In the genomic region with DNA sequence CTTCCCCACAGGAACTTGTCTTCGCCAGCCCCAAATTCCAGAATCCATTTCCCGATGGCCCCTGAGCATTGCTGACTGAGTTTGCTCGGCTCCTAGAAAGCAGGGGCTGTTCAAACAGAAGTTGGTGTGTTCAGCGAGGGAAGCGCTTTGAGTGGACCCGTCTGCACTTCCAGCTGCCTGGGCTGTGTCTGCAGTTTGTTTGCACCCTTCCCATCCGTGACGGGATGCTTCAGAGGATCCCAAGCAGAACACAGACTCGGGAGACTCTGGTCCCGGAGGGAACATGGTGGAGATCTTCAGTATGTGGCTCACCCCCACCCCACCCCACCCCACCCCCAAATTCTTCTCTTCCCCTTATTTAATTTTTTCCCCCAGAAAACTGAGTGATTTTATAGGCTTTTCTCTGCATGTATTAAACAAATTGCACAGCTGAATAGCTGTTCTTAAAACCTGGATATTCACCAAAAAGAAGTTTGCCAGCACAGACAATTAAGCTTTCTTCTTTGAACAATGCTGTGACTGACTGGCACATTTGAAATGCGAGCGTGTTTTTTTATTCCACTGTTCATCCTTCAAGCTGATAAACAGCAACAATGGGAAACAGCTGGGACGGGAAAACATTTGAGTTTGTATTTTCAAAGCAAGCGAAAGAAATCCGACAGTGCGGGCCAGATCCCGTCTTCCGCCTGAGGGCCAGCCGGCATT, we compare ENCODE assay signal across 10 mouse cellular contexts.
DNase-seq lines count a peak whose midpoint lies in the region; ATAC-seq and TF ChIP-seq lines count a peak whose summit lies in the region.
"Had no signal": no experiment of that assay in that cellular context is flagged by ENCODE, and none has a peak within 500 bp of the region (broad histone marks: within the 10 kb centered on the region; RNA-seq: fewer than 3 reads in every experiment).

No protein-coding gene starts in this region.

- no peak overlapping the region for H3K9ac ChIP-seq in forebrain, embryonic 13.5 days
- no peak overlapping the region for H3K9ac ChIP-seq in lung, embryonic 14.5 days
- no peak overlapping the region for H3K9ac ChIP-seq in midbrain, embryonic 12.5 days (replicated peaks)
- H3K9ac ChIP-seq: liver, embryonic 14.5 days had no signal

- H3K27me3 ChIP-seq in forebrain, embryonic 13.5 days, result no peaks in the 10 kb centered on the region
- H3K27me3 ChIP-seq in forebrain, embryonic 10.5 days (ENCODE audit: poor library complexity, severe bottlenecking), result no peaks in the 10 kb centered on the region
- no peaks in the 10 kb centered on the region for H3K27me3 ChIP-seq in lung, embryonic 14.5 days (ENCODE audit: insufficient read depth, low read length)
- no peaks in the 10 kb centered on the region for H3K27me3 ChIP-seq in midbrain, embryonic 12.5 days
- peaks cover 31% of the 10 kb centered on the region; the same call in 1 of the 2 replicates for H3K27me3 ChIP-seq in limb, embryonic 10.5 days (ENCODE audit: low read depth, poor library complexity, severe bottlenecking)

- WGBS in forebrain, embryonic 13.5 days, result 28% methylated on average over 19 of the region's 19 CpGs
- 67% methylated on average over 19 of the region's 19 CpGs for WGBS in forebrain, embryonic 10.5 days
- WGBS in lung, embryonic 14.5 days, result 52% methylated on average over 19 of the region's 19 CpGs
- WGBS in midbrain, embryonic 12.5 days, result 38% methylated on average over 19 of the region's 19 CpGs
- 82% methylated on average over 19 of the region's 19 CpGs for WGBS in limb, embryonic 10.5 days

- H3K4me1 ChIP-seq in forebrain, embryonic 13.5 days, result peaks cover 19% of the 10 kb centered on the region
- H3K4me1 ChIP-seq in forebrain, embryonic 10.5 days, result peaks cover 15% of the 10 kb centered on the region
- H3K4me1 ChIP-seq in lung, embryonic 14.5 days (ENCODE audit: insufficient read depth), result no peaks in the 10 kb centered on the region; the same call in 1 of the 2 replicates
- peaks cover 16% of the 10 kb centered on the region for H3K4me1 ChIP-seq in midbrain, embryonic 12.5 days
- no peaks in the 10 kb centered on the region; the same call in 1 of the 2 replicates for H3K4me1 ChIP-seq in limb, embryonic 10.5 days

- no peak overlapping the region for H3K27ac ChIP-seq in forebrain, embryonic 13.5 days
- no peak overlapping the region for H3K27ac ChIP-seq in forebrain, embryonic 10.5 days
- H3K27ac ChIP-seq in lung, embryonic 14.5 days (ENCODE audit: low read depth), result no peak overlapping the region
- no peak overlapping the region for H3K27ac ChIP-seq in midbrain, embryonic 12.5 days (replicated peaks)
- no peak overlapping the region for H3K27ac ChIP-seq in limb, embryonic 10.5 days
- H3K27ac ChIP-seq: liver, embryonic 14.5 days had no signal

- H3K36me3 ChIP-seq in forebrain, embryonic 13.5 days (ENCODE audit: poor library complexity, severe bottlenecking), result no peaks in the 10 kb centered on the region
- H3K36me3 ChIP-seq in forebrain, embryonic 10.5 days (replicated peaks), result no peaks in the 10 kb centered on the region
- no peaks in the 10 kb centered on the region for H3K36me3 ChIP-seq in lung, embryonic 14.5 days (ENCODE audit: insufficient read depth)
- no peaks in the 10 kb centered on the region for H3K36me3 ChIP-seq in midbrain, embryonic 12.5 days
- H3K36me3 ChIP-seq in limb, embryonic 10.5 days, result no peaks in the 10 kb centered on the region

- TF ChIP-seq CTCF in lung, embryonic 14.5 days (IDR thresholded peaks at IDR 0.05; ENCODE audit: low read depth), result no peak

- no peak for DNase-seq in forebrain, embryonic 10.5 days (ENCODE audit: extremely low spot score, low spot score)
- DNase-seq in lung, embryonic 14.5 days, result peak; percentile 22
- no peak for DNase-seq in lung, adult 18-20 months
- DNase-seq in telencephalon, adult 2 months (ENCODE audit: low read depth, low spot score), result peak; percentile 66
- no peak for DNase-seq in limb, embryonic 10.5 days (ENCODE audit: low spot score)

- H3K9me3 ChIP-seq in forebrain, embryonic 13.5 days (replicated peaks), result peaks cover 10% of the 10 kb centered on the region; the same call in 1 of the 2 replicates
- H3K9me3 ChIP-seq in forebrain, embryonic 10.5 days, result peaks cover 3% of the 10 kb centered on the region; the same call in 1 of the 2 replicates
- H3K9me3 ChIP-seq in lung, embryonic 14.5 days (ENCODE audit: low read depth, low read length), result no peaks in the 10 kb centered on the region
- H3K9me3 ChIP-seq in midbrain, embryonic 12.5 days, result peaks cover 8% of the 10 kb centered on the region; the same call in 1 of the 2 replicates
- no peaks in the 10 kb centered on the region for H3K9me3 ChIP-seq in limb, embryonic 10.5 days (replicated peaks)

- peak; percentile 55; the same call in 1 of the 2 replicates for ATAC-seq in forebrain, embryonic 13.5 days
- no peak for ATAC-seq in lung, embryonic 14.5 days (ENCODE audit: insufficient read depth)
- no peak for ATAC-seq in midbrain, embryonic 12.5 days (ENCODE audit: low FRiP score, low read depth)
- ATAC-seq in erythroblast, adult 5-6 weeks (replicated peaks; ENCODE audit: low FRiP score, poor library complexity, severe bottlenecking), result no peak

- no peak overlapping the region for H3K4me3 ChIP-seq in forebrain, embryonic 13.5 days
- H3K4me3 ChIP-seq in forebrain, embryonic 10.5 days, result no peak overlapping the region
- no peak overlapping the region for H3K4me3 ChIP-seq in lung, embryonic 14.5 days (ENCODE audit: low read depth, low read length)
- no peak overlapping the region for H3K4me3 ChIP-seq in midbrain, embryonic 12.5 days
- no peak overlapping the region for H3K4me3 ChIP-seq in limb, embryonic 10.5 days

- peak overlapping the region; percentile 15; the same call in 1 of the 2 replicates for H3K4me2 ChIP-seq in forebrain, embryonic 13.5 days
- no peak overlapping the region for H3K4me2 ChIP-seq in lung, embryonic 14.5 days
- peak overlapping the region; percentile 10 for H3K4me2 ChIP-seq in midbrain, embryonic 12.5 days (replicated peaks)
- H3K4me2 ChIP-seq: heart, embryonic 11.5 days had no signal

Comparison
In these comparisons a context has a peak if more than half of its experiments do, and no peak if none do; other contexts are left out.
1. DNase-seq: peak in lung, embryonic 14.5 days (single experiment) and telencephalon, adult 2 months (single experiment); none in forebrain, embryonic 10.5 days (single experiment), lung, adult 18-20 months (0 of 2) and limb, embryonic 10.5 days (single experiment).